In the genomic region with DNA sequence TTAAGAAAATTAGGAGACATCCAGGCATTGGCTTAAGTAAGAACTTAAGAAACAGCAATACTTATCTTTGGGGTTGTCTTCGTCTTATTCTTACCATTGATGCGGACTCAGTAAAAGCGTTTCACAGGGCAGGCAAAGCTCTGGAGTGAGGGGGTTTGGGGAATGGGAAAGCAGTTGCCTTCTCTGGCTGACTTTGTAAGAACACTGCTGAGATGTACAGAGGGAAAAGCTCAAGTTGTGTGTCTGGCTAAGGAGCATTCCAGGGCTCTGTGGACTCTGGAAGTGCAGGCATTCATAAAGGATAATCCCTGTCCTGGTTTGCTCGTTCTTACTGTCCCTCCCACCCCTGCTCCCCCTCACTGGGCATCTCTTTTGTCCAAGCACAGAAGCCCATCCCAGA, we compare ENCODE assay signal across 16 mouse cellular contexts.
"Had no signal": no experiment of that assay in that cellular context is flagged by ENCODE, and none has a peak within 500 bp of the region (broad histone marks: within the 10 kb centered on the region; RNA-seq: fewer than 3 reads in every experiment).

No protein-coding gene starts in this region.

- H3K9me3 ChIP-seq: liver, embryonic 12.5 days; neural tube, embryonic 12.5 days; stomach, embryonic 15.5 days had no signal

- H3K36me3 ChIP-seq: liver, embryonic 12.5 days; neural tube, embryonic 12.5 days; stomach, embryonic 15.5 days had no signal

- H3K27me3 ChIP-seq: liver, embryonic 12.5 days; megakaryocyte, embryonic 14.5 days; neural tube, embryonic 12.5 days; stomach, embryonic 15.5 days had no signal

- DNase-seq: lung, adult 18-20 months; lung, embryonic 14.5 days; lung, postnatal 14 days; lung, postnatal 36 days; right cerebral cortex, postnatal 14 days; thymus, adult 2 months; thymus, postnatal 25 days; thymus, postnatal 4 days had no signal

- H3K27ac ChIP-seq: liver, embryonic 12.5 days; liver, embryonic 14.5 days; macrophage; neural tube, embryonic 12.5 days; stomach, embryonic 15.5 days; stomach, postnatal 0 days had no signal

- H3K4me3 ChIP-seq: liver, embryonic 12.5 days; megakaryocyte, embryonic 14.5 days; neural tube, embryonic 12.5 days; stomach, embryonic 15.5 days had no signal

- H3K9ac ChIP-seq: liver, embryonic 12.5 days; liver, embryonic 14.5 days; lung, embryonic 14.5 days; neural tube, embryonic 12.5 days; stomach, embryonic 15.5 days had no signal

- ATAC-seq: liver, embryonic 12.5 days; midbrain, embryonic 16.5 days had no signal

- H3K4me1 ChIP-seq: liver, embryonic 12.5 days; megakaryocyte, embryonic 14.5 days; stomach, embryonic 15.5 days had no signal

- H3K4me2 ChIP-seq: liver, embryonic 12.5 days; lung, embryonic 14.5 days; neural tube, embryonic 12.5 days; stomach, embryonic 15.5 days had no signal
